Mouse (Mus musculus) T-cell, adult 2 months (primary cell): ENCODE measurements around the gene Rhbdf2.

ENCODE experiments used
- DNase-seq: peaks from one replicate; pipeline ENCODE4 v3.0.0; 2022; ENCODE audit warnings: low spot score

Gene Rhbdf2

DNA sequence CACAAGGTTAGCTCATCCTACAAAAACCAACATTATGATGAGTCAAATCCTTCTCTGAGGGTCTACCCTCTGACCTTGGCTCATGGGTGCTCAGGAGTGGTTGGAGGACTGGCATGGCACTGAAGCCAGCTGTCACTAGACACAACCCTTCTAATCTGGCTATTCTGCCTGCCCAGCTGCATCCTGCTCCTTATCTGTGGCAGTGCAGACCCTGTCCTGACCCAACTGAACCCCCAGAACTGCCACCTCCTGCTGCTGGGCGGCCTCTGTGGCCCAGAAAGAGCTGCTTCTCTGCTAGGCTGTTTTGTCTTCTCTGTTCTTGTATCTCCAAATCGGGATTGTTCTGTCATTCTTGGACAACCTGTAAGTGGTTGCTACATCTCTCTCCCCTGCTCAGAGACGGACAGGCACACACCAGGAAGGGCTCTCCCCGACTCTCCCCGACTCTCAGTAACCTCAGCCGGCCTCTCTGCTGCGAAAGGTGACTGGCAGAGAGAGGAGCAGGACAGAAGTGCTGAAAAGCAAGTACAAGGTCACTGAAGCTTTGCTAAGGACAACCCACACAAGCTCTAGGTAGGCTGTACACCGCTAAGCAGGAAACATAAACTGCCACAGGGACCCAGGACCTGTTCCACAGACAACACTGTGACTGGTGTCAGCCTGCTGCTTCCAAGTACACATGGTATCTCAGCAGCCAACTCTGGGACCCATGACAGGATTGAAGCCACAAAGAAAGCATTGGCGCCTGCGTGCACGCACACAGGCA lies 77.4 kb downstream of the Rhbdf2 start:
- DNase-seq, result no peak

- no peak for DNase-seq
These were observed 78.0 kb downstream of the Rhbdf2 start for GRCm38 (mm10) chr11:116548780-116549179.
